Mouse (Mus musculus) small intestine, adult 2 months (tissue): Measurements from ENCODE around the gene Poll.

ENCODE experiments used
- CTCF ChIP-seq: fragments of 200-500 bp; IDR thresholded peaks from 2 replicates; pipeline ENCODE4 v1.5.1; 2012; ENCODE audit warnings: low read depth, mild to moderate bottlenecking, control low read depth, inconsistent platforms, low read length, moderate library complexity, mixed read lengths; ENCODE audit not compliant: insufficient replicate concordance, insufficient read length; ENCODE audit errors: extremely low read depth
- POLR2A ChIP-seq: fragments of 200-500 bp; IDR thresholded peaks from 2 replicates; pipeline ENCODE4 v1.6.1; 2012; ENCODE audit warnings: low read depth, mild to moderate bottlenecking, control low read depth, inconsistent platforms, low read length, moderate library complexity

DNA sequence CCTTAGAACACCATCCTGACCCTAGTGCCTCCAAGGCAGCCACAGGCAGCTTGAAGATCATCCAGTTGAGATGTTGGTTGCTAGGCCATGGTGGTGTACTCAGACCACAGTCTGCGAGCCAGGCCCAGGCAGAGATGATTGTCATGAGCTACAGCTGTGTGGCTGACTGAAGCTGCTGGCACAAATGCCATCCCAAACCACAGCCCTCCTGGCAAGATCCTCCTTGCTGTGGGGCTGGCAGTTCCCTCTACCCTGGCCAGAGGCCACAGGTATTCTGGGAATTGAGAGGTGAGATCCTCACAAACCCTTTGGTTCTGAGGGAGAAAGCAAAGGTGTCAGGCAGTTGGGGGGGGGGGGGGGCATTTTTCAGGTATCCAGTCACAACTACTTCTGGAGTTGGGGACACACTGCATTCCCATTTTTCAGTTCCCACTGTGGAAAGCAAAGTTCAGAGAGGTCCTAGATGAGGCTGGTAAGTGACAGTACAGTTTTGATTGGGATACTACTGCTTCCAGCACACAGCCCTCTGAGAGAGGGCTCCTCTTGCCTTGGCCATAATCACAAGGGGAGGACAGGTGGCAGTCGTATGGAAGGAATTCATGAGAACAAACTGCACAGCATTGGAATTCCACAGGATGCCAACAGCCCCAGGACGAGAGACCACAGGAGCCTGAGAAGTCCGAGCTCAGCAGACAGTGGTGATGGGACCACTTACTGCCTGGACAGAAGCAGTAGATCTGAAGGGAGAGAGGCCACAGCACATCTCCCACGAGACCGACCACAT lies 27.4 kb upstream of the Poll start:
- TF ChIP-seq POLR2A = no peak
- TF ChIP-seq CTCF = no peak
